Mouse (Mus musculus) naive thymus-derived CD4-positive, alpha-beta T cell, adult 2 months (primary cell): ENCODE data around the gene Maml3.

ENCODE experiments used
- DNase-seq: peaks from one replicate; pipeline ENCODE4 v3.0.0-alpha.2; 2011; ENCODE audit warnings: low read depth

The Maml3 gene

GRCm38 (mm10) chr3:51785796-51786195, 319.1 kb downstream of the Maml3 start:
- DNase-seq = no peak

- DNase-seq = no peak
Observed at GRCm38 (mm10) chr3:51782191-51782590, 322.7 kb downstream of the Maml3 start.

GRCm38 (mm10) chr3:51778738-51779592, 325.9 kb downstream of the Maml3 start:
- DNase-seq = no peak

GRCm38 (mm10) chr3:51778179-51778578, 326.7 kb downstream of the Maml3 start:
- no peak for DNase-seq

- DNase-seq = no peak
Observed at GRCm38 (mm10) chr3:51776018-51776611, 328.8 kb downstream of the Maml3 start.

- DNase-seq = no peak
Observed at GRCm38 (mm10) chr3:51773587-51773986, 331.3 kb downstream of the Maml3 start.

GRCm38 (mm10) chr3:51771839-51772630, 332.8 kb downstream of the Maml3 start:
- DNase-seq = no peak

- no peak for DNase-seq
Observed at GRCm38 (mm10) chr3:51769196-51769595, 335.7 kb downstream of the Maml3 start.

GRCm38 (mm10) chr3:51765220-51765923, 339.5 kb downstream of the Maml3 start:
- no peak for DNase-seq

- DNase-seq = no peak
Observed at GRCm38 (mm10) chr3:51764175-51764574, 340.7 kb downstream of the Maml3 start.

GRCm38 (mm10) chr3:51762900-51763299, 342.0 kb downstream of the Maml3 start:
- DNase-seq = no peak

- no peak for DNase-seq
Observed at GRCm38 (mm10) chr3:51759534-51759933, 345.3 kb downstream of the Maml3 start.

GRCm38 (mm10) chr3:51757032-51757431, 347.8 kb downstream of the Maml3 start:
- DNase-seq = no peak

- no peak for DNase-seq
Observed at GRCm38 (mm10) chr3:51756283-51756682, 348.6 kb downstream of the Maml3 start.

- no peak for DNase-seq
Observed at GRCm38 (mm10) chr3:51753262-51753661, 351.6 kb downstream of the Maml3 start.

GRCm38 (mm10) chr3:51751440-51751839, 353.4 kb downstream of the Maml3 start:
- no peak for DNase-seq

GRCm38 (mm10) chr3:51749812-51750481, 354.9 kb downstream of the Maml3 start:
- DNase-seq = no peak

GRCm38 (mm10) chr3:51749421-51749811, 355.5 kb downstream of the Maml3 start:
- DNase-seq = no peak

- DNase-seq = no peak
Observed at GRCm38 (mm10) chr3:51748436-51749376, 356.2 kb downstream of the Maml3 start.

- DNase-seq = no peak
Observed at GRCm38 (mm10) chr3:51746816-51747215, 358.1 kb downstream of the Maml3 start.
